Mouse (Mus musculus): ENCODE measurements around the gene Gfra1. TPM values are rescaled to one million over a fixed set of nuclear protein-coding genes. Genes with fewer than 3 reads are reported as not detected.

The Gfra1 gene
- polyA plus RNA-seq, 1 experiment from 2014 or later: 65.7 TPM

DNA sequence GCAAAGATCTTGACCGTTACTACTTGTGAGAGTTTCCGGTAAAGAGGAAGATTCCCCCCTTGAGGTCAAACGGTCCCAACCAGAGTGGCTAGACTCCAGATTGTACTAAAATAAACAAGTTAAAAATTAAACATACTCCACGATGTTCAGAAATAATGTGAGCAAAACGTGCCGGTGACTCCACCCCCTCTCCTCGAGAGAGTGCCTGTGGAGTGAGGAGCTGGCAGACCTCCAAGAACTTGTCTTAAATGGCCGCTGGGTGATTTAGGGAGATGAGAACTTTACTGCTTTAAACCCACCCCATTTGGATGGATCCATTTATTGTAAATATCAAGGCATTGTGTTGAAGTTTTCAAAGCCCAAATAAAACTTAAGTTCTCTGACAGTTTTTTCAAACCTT lies 42.4 kb downstream of the Gfra1 start:
- no peaks in the 10 kb centered on the region for H3K9me3 ChIP-seq
- no peak for ATAC-seq (ENCODE audit: low FRiP score)
- no peaks in the 10 kb centered on the region for H3K36me3 ChIP-seq
- no peak overlapping the region for H3K27ac ChIP-seq
- H3K4me3 ChIP-seq: no peak overlapping the region
- WGBS: 44% methylated on average over 8 of the region's 8 CpGs
- H3K27me3 ChIP-seq: no peaks in the 10 kb centered on the region
- no peaks in the 10 kb centered on the region for H3K4me1 ChIP-seq (replicated peaks)
- 0 out of 2 replicates have a peak overlapping the region, but pooled peaks have one; percentile 21 for H3K4me2 ChIP-seq
- no peak overlapping the region for H3K9ac ChIP-seq

DNA sequence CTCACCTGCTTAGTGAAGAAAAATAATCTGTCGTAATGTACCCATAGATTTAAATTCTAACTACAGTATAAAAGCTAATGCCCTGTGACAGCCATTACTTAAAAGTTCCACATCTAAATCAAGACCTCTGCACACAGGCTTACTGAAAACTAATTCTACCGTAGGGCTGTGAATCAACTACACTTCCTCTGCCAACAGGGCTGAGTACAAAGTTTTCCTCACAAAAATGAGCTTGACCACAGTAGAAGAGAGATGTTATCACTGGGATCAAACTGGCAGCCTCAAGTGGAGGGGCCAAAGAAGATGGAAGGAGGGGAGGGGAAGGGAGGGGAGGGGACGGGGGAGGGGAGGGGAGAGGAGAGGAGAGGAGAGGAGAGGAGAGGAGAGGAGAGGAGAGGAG lies 42.9 kb downstream of the Gfra1 start:
- Histone ChIP-seq H3K27ac (no peak overlapping the region), H3K4me2 (no peak overlapping the region), H3K4me3 (no peak overlapping the region), H3K9ac (no peak overlapping the region), H3K36me3 (no peaks in the 10 kb centered on the region), H3K9me3 (no peaks in the 10 kb centered on the region), H3K27me3 (no peaks in the 10 kb centered on the region), H3K4me1 (replicated peaks) (no peaks in the 10 kb centered on the region)
- ATAC-seq (ENCODE audit: low FRiP score): no peak
- WGBS: 75% methylated on average over 2 of the region's 3 CpGs

DNA sequence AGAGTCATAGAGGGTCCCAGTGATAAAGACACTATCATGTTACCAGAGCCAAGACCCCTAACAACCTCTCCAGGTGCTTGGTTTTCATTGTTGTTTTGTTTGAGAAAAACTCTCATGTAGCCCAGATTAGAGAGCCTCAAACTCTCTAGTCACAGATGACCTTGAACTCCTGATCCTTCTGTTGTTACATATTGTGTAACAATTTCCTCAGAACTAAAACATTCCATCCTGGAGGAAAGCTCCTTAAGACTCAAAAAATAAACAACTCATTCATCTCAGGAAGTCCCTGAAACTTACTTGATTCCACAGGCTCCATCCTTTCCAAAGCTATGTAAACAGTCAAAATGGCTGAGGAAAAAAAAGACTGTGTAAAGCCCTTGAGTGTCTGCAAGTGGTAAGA lies 49.0 kb downstream of the Gfra1 start:
- Histone ChIP-seq H3K9me3 (no peaks in the 10 kb centered on the region), H3K9ac (no peak overlapping the region), H3K4me1 (replicated peaks) (0 out of 2 replicates have a peak, but pooled peaks cover 4% of the 10 kb centered on the region), H3K27me3 (no peaks in the 10 kb centered on the region), H3K4me3 (no peak overlapping the region), H3K4me2 (no peak overlapping the region), H3K36me3 (no peaks in the 10 kb centered on the region), H3K27ac (no peak overlapping the region)
- no peak for ATAC-seq (ENCODE audit: low FRiP score)

DNA sequence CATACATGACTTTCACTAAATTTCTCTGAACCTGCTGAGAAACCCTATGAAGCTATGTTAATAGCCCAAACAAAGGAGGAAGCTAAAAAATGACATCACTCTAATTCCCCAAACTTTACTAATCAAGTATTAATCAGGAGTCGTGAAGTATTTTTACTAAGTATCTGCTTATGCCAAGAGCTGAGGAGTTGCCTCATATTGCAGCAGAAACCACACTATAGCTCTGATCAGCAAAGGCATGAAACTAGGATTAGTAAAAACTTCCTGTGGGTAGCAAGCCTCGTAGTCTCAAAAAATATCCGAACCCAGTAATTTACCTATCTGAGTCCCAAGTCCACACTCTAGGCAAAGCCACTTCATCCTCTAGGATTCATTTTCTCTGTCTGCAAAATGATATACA lies 55.5 kb downstream of the Gfra1 start:
- H3K9me3 ChIP-seq: no peaks in the 10 kb centered on the region
- no peak overlapping the region for H3K4me2 ChIP-seq
- ATAC-seq (ENCODE audit: low FRiP score): no peak
- no peak overlapping the region for H3K27ac ChIP-seq
- peaks cover 30% of the 10 kb centered on the region for H3K4me1 ChIP-seq (replicated peaks)
- H3K9ac ChIP-seq: no peak overlapping the region
- H3K27me3 ChIP-seq: no peaks in the 10 kb centered on the region
- no peak overlapping the region for H3K4me3 ChIP-seq
- 92% methylated on average over 3 of the region's 3 CpGs for WGBS
- H3K36me3 ChIP-seq: no peaks in the 10 kb centered on the region

DNA sequence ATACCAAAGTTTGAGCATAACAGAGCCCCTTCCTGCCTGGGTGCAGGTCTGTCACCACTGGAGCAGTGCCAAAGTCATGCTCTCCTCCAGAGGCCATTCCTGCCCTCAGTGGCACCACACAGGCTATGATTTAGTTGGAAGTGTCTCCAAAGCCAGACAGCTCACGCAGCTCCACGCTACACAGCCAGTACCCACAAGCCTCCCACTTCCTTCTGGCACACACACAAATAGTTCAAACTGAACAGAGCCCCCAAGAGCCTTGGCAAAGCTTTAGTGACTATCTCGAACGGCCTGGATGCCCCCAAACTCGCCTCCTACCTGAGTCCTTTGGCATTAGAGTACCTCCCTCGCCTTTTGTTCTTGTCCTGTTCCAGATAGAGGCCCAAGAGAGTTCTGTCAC lies 56.5 kb downstream of the Gfra1 start:
- WGBS: 68% methylated on average over 6 of the region's 6 CpGs
- H3K4me1 ChIP-seq (replicated peaks): peaks cover 30% of the 10 kb centered on the region
- H3K9ac ChIP-seq: no peak overlapping the region
- ATAC-seq (ENCODE audit: low FRiP score): no peak
- no peak overlapping the region for H3K27ac ChIP-seq
- no peak overlapping the region for H3K4me2 ChIP-seq
- no peak overlapping the region for H3K4me3 ChIP-seq
- H3K9me3 ChIP-seq: no peaks in the 10 kb centered on the region
- no peaks in the 10 kb centered on the region for H3K36me3 ChIP-seq
- no peaks in the 10 kb centered on the region for H3K27me3 ChIP-seq

DNA sequence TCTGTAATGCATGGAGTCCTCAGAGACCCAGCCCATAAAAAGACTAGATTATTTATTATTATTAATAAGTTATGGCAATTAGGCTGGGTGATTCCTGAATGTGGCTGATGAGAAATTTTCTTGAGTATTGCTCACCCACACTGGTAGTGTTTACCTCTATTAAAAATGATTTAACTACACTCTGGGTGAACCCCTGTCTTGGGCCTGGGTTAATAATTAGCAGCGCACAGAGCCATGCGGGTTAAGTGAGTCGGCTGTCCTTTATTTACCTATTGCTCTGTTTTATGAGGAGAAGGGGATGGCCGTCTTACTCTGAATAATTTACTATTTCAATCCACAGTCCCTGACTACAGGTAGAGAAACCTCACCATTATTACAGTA lies 59.1 kb downstream of the Gfra1 start:
- no peak overlapping the region; the same call in 1 of the 2 replicates for H3K4me2 ChIP-seq
- H3K27ac ChIP-seq: peak overlapping the region; percentile 70; the same call in 1 of the 2 replicates
- 57% methylated on average over 4 of the region's 4 CpGs for WGBS
- no peaks in the 10 kb centered on the region for H3K9me3 ChIP-seq
- peaks cover 34% of the 10 kb centered on the region for H3K4me1 ChIP-seq (replicated peaks)
- H3K36me3 ChIP-seq: no peaks in the 10 kb centered on the region
- H3K27me3 ChIP-seq: no peaks in the 10 kb centered on the region
- H3K4me3 ChIP-seq: no peak overlapping the region
- H3K9ac ChIP-seq: no peak overlapping the region
- ATAC-seq (ENCODE audit: low FRiP score): 0 out of 2 replicates have a peak, but pooled peaks have one; percentile 17

DNA sequence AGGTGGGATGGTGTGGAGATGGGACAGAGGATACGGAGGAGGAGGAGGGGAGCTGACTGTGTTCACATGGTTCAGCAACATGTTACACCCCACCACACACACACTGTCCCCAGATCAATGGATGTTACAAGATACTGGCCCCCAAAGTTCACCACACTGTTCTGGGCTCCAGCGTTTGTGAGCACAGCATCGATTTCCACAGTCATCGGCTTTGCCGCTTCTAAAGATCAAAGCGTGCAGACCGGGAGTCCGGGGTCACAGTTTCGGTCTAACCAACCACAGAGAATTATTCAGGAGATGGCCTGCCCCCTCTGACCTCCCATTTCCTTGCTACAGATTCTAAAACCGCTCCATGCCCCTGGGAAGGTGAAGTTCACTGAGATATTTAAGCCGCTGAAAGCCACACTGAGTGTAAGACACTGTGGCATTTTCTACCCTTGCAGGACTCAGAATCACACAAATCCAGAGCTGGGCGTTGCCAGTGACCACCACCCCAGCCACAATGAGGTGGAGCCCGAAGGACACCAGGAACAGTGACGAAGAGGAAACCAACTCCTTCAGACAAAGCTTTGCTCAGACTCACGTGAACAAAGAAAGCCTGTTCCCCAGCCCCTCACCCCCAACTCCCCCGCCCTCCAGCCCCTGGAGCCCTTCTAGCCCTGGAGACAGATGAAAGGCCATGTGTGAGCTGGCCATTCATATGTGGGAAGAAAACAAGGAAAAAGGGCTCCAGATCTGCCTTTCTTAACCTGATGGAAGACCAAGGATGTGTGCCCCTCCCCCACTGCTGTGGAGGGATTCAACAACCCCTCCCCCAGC lies 59.7 kb downstream of the Gfra1 start:
- 35% methylated on average over 16 of the region's 16 CpGs for WGBS
- Histone ChIP-seq H3K27me3 (no peaks in the 10 kb centered on the region), H3K9ac (no peak overlapping the region), H3K4me2 (peak overlapping the region; percentile 20), H3K4me1 (replicated peaks) (peaks cover 30% of the 10 kb centered on the region), H3K4me3 (no peak overlapping the region), H3K9me3 (no peaks in the 10 kb centered on the region), H3K27ac (peak overlapping the region; percentile 70), H3K36me3 (no peaks in the 10 kb centered on the region)
- ATAC-seq (ENCODE audit: low FRiP score): peak; percentile 49; the same call in 1 of the 2 replicates

DNA sequence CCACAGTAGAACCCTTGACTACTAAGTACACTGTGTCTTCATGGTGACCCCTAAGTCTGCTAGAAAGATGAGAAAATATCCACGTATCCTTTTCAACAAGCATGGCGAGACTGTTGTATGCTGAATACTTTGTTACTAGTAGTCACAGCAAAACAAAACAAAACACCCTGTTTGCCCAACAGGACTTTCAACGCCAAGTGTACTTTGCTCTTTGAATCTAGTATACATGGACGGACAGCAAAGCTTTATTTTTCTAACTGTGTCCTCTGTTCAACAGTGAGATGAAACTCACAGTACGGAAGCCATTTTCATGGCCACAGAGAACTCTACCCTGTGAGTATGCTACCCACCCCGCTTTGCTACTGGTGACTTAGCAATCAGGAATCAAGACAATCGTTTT lies 62.6 kb downstream of the Gfra1 start:
- 91% methylated on average over 7 of the region's 7 CpGs for WGBS
- no peak overlapping the region for H3K4me3 ChIP-seq
- H3K36me3 ChIP-seq: no peaks in the 10 kb centered on the region
- H3K27me3 ChIP-seq: no peaks in the 10 kb centered on the region
- no peak overlapping the region for H3K9ac ChIP-seq
- no peaks in the 10 kb centered on the region for H3K9me3 ChIP-seq
- no peak overlapping the region for H3K27ac ChIP-seq
- H3K4me1 ChIP-seq (replicated peaks): peaks cover 41% of the 10 kb centered on the region
- no peak overlapping the region for H3K4me2 ChIP-seq
- ATAC-seq (ENCODE audit: low FRiP score): no peak

DNA sequence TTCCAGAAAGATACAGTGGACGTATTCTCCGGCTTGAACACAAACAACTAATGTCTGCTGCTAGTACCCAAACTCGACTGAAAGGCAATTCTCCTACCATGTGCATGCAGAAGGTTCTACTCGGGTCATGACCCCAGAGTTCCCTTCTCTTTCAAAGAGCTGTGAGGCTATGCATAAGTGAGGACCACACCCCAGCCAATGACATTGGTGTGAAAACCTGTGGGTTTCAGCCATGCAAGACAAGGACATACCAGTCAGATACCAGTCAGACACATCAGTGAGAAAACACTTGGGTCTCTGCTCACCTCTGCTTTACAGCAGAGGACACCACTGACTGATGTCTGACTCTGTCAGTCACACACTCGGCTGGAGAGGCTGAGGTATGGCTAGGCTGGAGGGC lies 63.9 kb downstream of the Gfra1 start:
- Histone ChIP-seq H3K9me3 (no peaks in the 10 kb centered on the region), H3K9ac (no peak overlapping the region), H3K27me3 (no peaks in the 10 kb centered on the region), H3K4me2 (no peak overlapping the region), H3K4me1 (replicated peaks) (peaks cover 38% of the 10 kb centered on the region), H3K27ac (no peak overlapping the region), H3K36me3 (no peaks in the 10 kb centered on the region), H3K4me3 (no peak overlapping the region)
- ATAC-seq (ENCODE audit: low FRiP score): no peak
- WGBS: 82% methylated on average over 5 of the region's 5 CpGs

DNA sequence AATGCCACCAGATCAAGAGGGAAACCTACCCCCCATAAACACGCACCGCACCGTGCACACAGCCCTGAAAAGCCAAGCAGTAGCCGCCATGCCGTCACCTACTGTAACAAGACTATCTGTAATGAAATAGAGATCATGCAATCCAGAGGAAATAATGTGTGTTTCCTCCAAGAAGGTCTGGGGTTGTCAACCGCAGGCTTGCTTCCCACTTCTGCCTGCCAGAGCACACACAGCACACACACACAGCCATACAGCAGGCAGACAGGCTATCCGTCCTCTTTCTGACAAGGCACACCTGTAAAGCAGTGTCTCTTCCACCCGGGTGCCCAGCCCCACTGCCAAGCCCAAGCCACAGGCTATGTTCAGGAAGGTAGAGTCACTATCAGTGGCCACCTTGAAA lies 66.2 kb downstream of the Gfra1 start:
- Histone ChIP-seq H3K4me1 (replicated peaks) (peaks cover 38% of the 10 kb centered on the region), H3K27ac (no peak overlapping the region), H3K4me3 (no peak overlapping the region), H3K9me3 (no peaks in the 10 kb centered on the region), H3K4me2 (no peak overlapping the region), H3K36me3 (no peaks in the 10 kb centered on the region), H3K9ac (no peak overlapping the region), H3K27me3 (no peaks in the 10 kb centered on the region)
- ATAC-seq (ENCODE audit: low FRiP score): no peak
- 93% methylated on average over 8 of the region's 8 CpGs for WGBS

DNA sequence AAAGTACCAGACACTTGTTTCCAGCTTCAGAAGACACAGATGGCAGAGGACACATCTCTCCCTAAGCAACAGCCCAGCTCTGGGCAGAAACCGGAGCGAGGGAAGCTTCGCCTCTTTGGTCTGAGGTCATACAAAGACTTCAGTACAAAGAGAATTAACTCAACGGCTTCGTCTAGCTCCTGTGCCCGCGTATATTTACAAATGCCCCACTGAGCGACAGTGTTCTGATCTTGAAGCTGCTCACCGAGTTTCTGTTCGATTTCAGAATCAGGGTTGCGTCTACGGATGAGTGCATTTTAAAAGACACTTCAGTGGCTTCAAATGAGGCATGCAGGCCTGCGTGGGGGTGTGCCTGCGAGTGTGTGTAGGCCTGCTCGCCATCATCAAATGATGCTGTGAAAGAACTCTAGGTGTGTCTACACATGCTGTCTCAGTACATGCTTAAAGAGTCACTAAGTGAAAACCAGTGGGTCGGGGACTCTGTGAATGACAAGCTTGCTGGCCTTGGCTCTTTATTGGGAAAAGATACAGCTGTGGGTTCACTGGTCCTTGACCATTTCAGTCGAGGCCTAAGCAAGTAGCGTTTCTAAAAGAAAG lies 66.8 kb downstream of the Gfra1 start:
- Histone ChIP-seq H3K9ac (no peak overlapping the region), H3K9me3 (no peaks in the 10 kb centered on the region), H3K36me3 (no peaks in the 10 kb centered on the region), H3K27me3 (no peaks in the 10 kb centered on the region), H3K27ac (peak overlapping the region; percentile 35; the same call in 1 of the 2 replicates), H3K4me1 (replicated peaks) (peaks cover 38% of the 10 kb centered on the region), H3K4me2 (no peak overlapping the region), H3K4me3 (no peak overlapping the region)
- no peak for ATAC-seq (ENCODE audit: low FRiP score)
- WGBS: 44% methylated on average over 18 of the region's 18 CpGs

DNA sequence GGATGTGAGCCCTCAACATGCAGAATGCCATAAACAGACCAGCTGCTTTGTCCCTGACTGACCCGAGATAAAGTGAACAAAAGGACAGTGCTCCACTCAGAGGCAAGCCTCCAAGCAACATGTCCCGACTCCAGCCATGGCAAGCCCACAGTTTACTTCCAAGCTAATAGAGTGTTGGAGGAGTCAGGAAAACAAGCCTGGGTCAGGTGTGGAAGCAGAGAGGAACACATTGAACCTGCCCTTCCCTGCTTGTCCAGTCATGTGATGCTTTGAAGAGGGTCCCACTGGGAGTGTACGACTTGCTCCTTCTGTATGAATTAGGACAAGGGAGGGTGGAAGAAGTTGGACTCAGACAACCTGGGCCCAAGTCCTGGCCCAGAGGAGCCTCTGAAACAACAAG lies 72.4 kb downstream of the Gfra1 start:
- no peak for ATAC-seq (ENCODE audit: low FRiP score)
- Histone ChIP-seq H3K9ac (no peak overlapping the region), H3K9me3 (no peaks in the 10 kb centered on the region), H3K4me1 (replicated peaks) (peaks cover 28% of the 10 kb centered on the region), H3K4me3 (no peak overlapping the region), H3K27ac (no peak overlapping the region), H3K36me3 (no peaks in the 10 kb centered on the region), H3K4me2 (no peak overlapping the region), H3K27me3 (no peaks in the 10 kb centered on the region)
- WGBS: 60% methylated on average over 3 of the region's 3 CpGs

DNA sequence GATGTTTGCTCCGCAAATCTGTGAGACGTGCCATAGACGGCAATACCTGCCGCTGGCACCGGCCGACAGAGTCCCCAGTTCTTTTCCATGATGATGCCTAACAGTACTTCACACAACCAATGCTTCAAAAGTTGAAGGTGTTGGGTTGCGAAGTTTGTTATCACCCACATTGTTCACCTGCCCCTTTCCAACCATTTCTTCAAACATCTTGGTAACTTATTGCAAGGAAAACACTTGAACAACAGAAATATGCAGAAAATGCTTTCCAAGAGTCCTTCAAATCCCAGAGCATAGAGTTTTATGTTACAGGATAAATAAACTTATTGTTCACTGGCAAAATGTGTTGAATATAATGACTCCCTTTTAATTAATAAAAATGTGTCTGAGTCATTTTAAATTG lies 73.2 kb downstream of the Gfra1 start:
- over 99% methylated on average over 7 of the region's 7 CpGs for WGBS
- ATAC-seq (ENCODE audit: low FRiP score): no peak

More for the DNA sequence above, 73.2 kb downstream of the Gfra1 start:
- Histone ChIP-seq H3K9me3 (no peaks in the 10 kb centered on the region), H3K4me1 (replicated peaks) (peaks cover 34% of the 10 kb centered on the region), H3K27me3 (no peaks in the 10 kb centered on the region), H3K27ac (no peak overlapping the region), H3K9ac (no peak overlapping the region), H3K4me3 (no peak overlapping the region), H3K36me3 (no peaks in the 10 kb centered on the region), H3K4me2 (no peak overlapping the region)
